Mouse (Mus musculus) intestine, embryonic 14.5 days (tissue): Measurements from ENCODE around the gene Phf21a. TPM values are rescaled to one million over a fixed set of nuclear protein-coding genes. Genes with fewer than 3 reads are reported as not detected.
"Not testable (repeated sequence)": the region's sequence is repeated elsewhere in the genome, so short reads cannot be mapped to it uniquely, and the experiment has no call there.

Experiments used
- ATAC-seq: fragments of 200-750 bp; cut with Nextera tagmentation; replicated peaks from 2 replicates; pipeline ENCODE4 v1.8.0; 2017; ENCODE audit warnings: low read depth, moderate number of reproducible peaks, moderate TSS enrichment, moderate library complexity; ENCODE audit not compliant: low FRiP score, low TSS enrichment
- DNase-seq: peaks from one replicate; pipeline ENCODE4 v3.0.0-alpha.2; 2018; ENCODE audit warnings: low spot score
- H3K27ac ChIP-seq: fragments of 300-500 bp; sonication (generic); 2 replicates; pipeline ENCODE4 v1.5.1; 2014; ENCODE audit warnings: low read depth, mild to moderate bottlenecking, control low read depth
- H3K27me3 ChIP-seq: fragments of 300-500 bp; sonication (generic); replicated peaks from 2 replicates; pipeline ENCODE4 v1.6.1; 2014; ENCODE audit warnings: low read length, control low read depth; ENCODE audit not compliant: control insufficient read depth, insufficient read depth
- H3K36me3 ChIP-seq: fragments of 300-500 bp; sonication (generic); 2 replicates; pipeline ENCODE4 v1.6.1; 2014; ENCODE audit warnings: low read length, control low read depth; ENCODE audit not compliant: control insufficient read depth, insufficient read depth
- H3K4me1 ChIP-seq: fragments of 300-500 bp; sonication (generic); replicated peaks from 2 replicates; pipeline ENCODE4 v1.6.1; 2014; ENCODE audit warnings: low read length, control low read depth, mixed read lengths; ENCODE audit not compliant: control insufficient read depth, insufficient read depth
- H3K4me2 ChIP-seq: fragments of 300-500 bp; sonication (generic); 2 replicates; pipeline ENCODE4 v1.6.1; 2014; ENCODE audit warnings: low read length
- H3K4me3 ChIP-seq: fragments of 300-500 bp; sonication (generic); 2 replicates; pipeline ENCODE4 v1.5.1; 2014; ENCODE audit warnings: low read depth, low read length, control low read depth, mixed read lengths
- H3K9ac ChIP-seq: fragments of 300-500 bp; sonication (generic); 2 replicates; pipeline ENCODE4 v1.6.1; 2014; ENCODE audit warnings: mild to moderate bottlenecking, low read length
- H3K9me3 ChIP-seq: fragments of 300-500 bp; sonication (generic); 2 replicates; pipeline ENCODE4 v1.6.1; 2016; ENCODE audit warnings: low read length, control low read depth; ENCODE audit not compliant: control insufficient read depth
- WGBS: fragments of 180-500 bp; shearing (Covaris S2); extraction: QIAGEN DNeasy Blood & Tissue Kit; methylation state at CpG from one replicate; pipeline ENCODE4 v1.1.7; 2014; 5-methylcytosine and 5-hydroxymethylcytosine counted together
- polyA plus RNA-seq: library from polyadenylated mRNA; unstranded; fragments of >200 nt; fragmentation: Nextera tagmentation; extraction: Ambion mirVana; gene quantifications from 2 replicates; pipeline ENCODE4 v1.2.1, GENCODE M21; 2014

The Phf21a gene
- polyA plus RNA-seq, 1 experiment from 2014 or later, result 27.5 TPM

GRCm38 (mm10) chr2:92089782-92090181 is 3.1 kb upstream of the Phf21a start:
- 81% methylated on average over 4 of the region's 4 CpGs for WGBS
- Histone ChIP-seq H3K4me1 (no peaks in the 10 kb centered on the region), H3K4me2 (no peak overlapping the region), H3K4me3 (no peak overlapping the region), H3K9me3 (no peaks in the 10 kb centered on the region), H3K9ac (no peak overlapping the region), H3K27ac (no peak overlapping the region), H3K27me3 (no peaks in the 10 kb centered on the region), H3K36me3 (no peaks in the 10 kb centered on the region)
- DNase-seq (no peak), ATAC-seq (no peak)

- not testable (repeated sequence) for H3K27me3 ChIP-seq, H3K27ac ChIP-seq, H3K4me3 ChIP-seq, H3K9me3 ChIP-seq, DNase-seq, H3K9ac ChIP-seq, H3K4me2 ChIP-seq, ATAC-seq, H3K36me3 ChIP-seq, H3K4me1 ChIP-seq
- 86% methylated on average over 2 of the region's 2 CpGs for WGBS
Observed at GRCm38 (mm10) chr2:92093503-92093902, 586 bp downstream of the Phf21a start.

GRCm38 (mm10) chr2:92094078-92094477 is 1.2 kb downstream of the Phf21a start:
- Histone ChIP-seq H3K27me3 (no peaks in the 10 kb centered on the region), H3K4me2 (no peak overlapping the region), H3K4me1 (no peaks in the 10 kb centered on the region), H3K9me3 (no peaks in the 10 kb centered on the region), H3K4me3 (no peak overlapping the region), H3K36me3 (no peaks in the 10 kb centered on the region), H3K9ac (no peak overlapping the region), H3K27ac (no peak overlapping the region)
- no peak for DNase-seq
- 55% methylated on average over 8 of the region's 8 CpGs for WGBS
- no peak for ATAC-seq

- Histone ChIP-seq H3K9me3 (no peaks in the 10 kb centered on the region), H3K4me1 (no peaks in the 10 kb centered on the region), H3K4me2 (no peak overlapping the region), H3K9ac (no peak overlapping the region), H3K27me3 (no peaks in the 10 kb centered on the region), H3K36me3 (no peaks in the 10 kb centered on the region), H3K27ac (no peak overlapping the region), H3K4me3 (no peak overlapping the region)
- WGBS, result 83% methylated on average over 6 of the region's 6 CpGs
- ATAC-seq, result no peak
- DNase-seq, result no peak
Observed at GRCm38 (mm10) chr2:92100768-92101167, 7.9 kb downstream of the Phf21a start.

- ATAC-seq, result no peak
Observed at GRCm38 (mm10) chr2:92124523-92124922, 31.6 kb downstream of the Phf21a start.

GRCm38 (mm10) chr2:92125330-92125729 is 32.4 kb downstream of the Phf21a start:
- H3K4me3 ChIP-seq, result no peak overlapping the region
- H3K27ac ChIP-seq, result no peak overlapping the region
- no peaks in the 10 kb centered on the region for H3K36me3 ChIP-seq
- no peak for DNase-seq
- H3K4me1 ChIP-seq, result no peaks in the 10 kb centered on the region
- H3K9me3 ChIP-seq, result 0 out of 2 replicates have a peak, but pooled peaks cover 3% of the 10 kb centered on the region
- WGBS, result 68% methylated on average over 8 of the region's 8 CpGs
- H3K9ac ChIP-seq, result no peak overlapping the region
- H3K27me3 ChIP-seq, result no peaks in the 10 kb centered on the region
- ATAC-seq, result no peak
- no peak overlapping the region for H3K4me2 ChIP-seq

More at GRCm38 (mm10) chr2:92124523-92124922, 31.6 kb downstream of the Phf21a start:
- no peak overlapping the region for H3K27ac ChIP-seq
- WGBS, result 77% methylated on average over 5 of the region's 5 CpGs
- DNase-seq, result no peak
- no peaks in the 10 kb centered on the region for H3K27me3 ChIP-seq
- H3K4me1 ChIP-seq, result no peaks in the 10 kb centered on the region
- H3K9ac ChIP-seq, result no peak overlapping the region
- H3K4me2 ChIP-seq, result no peak overlapping the region
- no peak overlapping the region for H3K4me3 ChIP-seq
- 0 out of 2 replicates have a peak, but pooled peaks cover 4% of the 10 kb centered on the region for H3K9me3 ChIP-seq
- H3K36me3 ChIP-seq, result no peaks in the 10 kb centered on the region

- Histone ChIP-seq H3K36me3 (no peaks in the 10 kb centered on the region), H3K27me3 (no peaks in the 10 kb centered on the region), H3K4me2 (no peak overlapping the region), H3K9me3 (no peaks in the 10 kb centered on the region), H3K4me1 (no peaks in the 10 kb centered on the region), H3K27ac (no peak overlapping the region), H3K9ac (no peak overlapping the region), H3K4me3 (no peak overlapping the region)
- ATAC-seq (no peak), DNase-seq (no peak)
- WGBS, result 93% methylated on average over 7 of the region's 7 CpGs
Observed at GRCm38 (mm10) chr2:92130071-92130470, 37.2 kb downstream of the Phf21a start.

GRCm38 (mm10) chr2:92138736-92139135 is 45.8 kb downstream of the Phf21a start:
- Histone ChIP-seq H3K9me3 (no peaks in the 10 kb centered on the region), H3K27me3 (no peaks in the 10 kb centered on the region), H3K36me3 (no peaks in the 10 kb centered on the region), H3K27ac (no peak overlapping the region), H3K9ac (no peak overlapping the region), H3K4me2 (no peak overlapping the region), H3K4me3 (no peak overlapping the region), H3K4me1 (peaks cover 13% of the 10 kb centered on the region)
- no peak for DNase-seq
- no peak for ATAC-seq

- Histone ChIP-seq H3K4me3 (no peak overlapping the region), H3K9ac (no peak overlapping the region), H3K36me3 (no peaks in the 10 kb centered on the region), H3K4me2 (no peak overlapping the region), H3K4me1 (peaks cover 13% of the 10 kb centered on the region), H3K27ac (no peak overlapping the region), H3K9me3 (no peaks in the 10 kb centered on the region), H3K27me3 (no peaks in the 10 kb centered on the region)
- no peak for ATAC-seq
- DNase-seq, result no peak
Observed at GRCm38 (mm10) chr2:92139365-92139764, 46.4 kb downstream of the Phf21a start.
